Mouse (Mus musculus): ENCODE measurements around the gene Ednra.

DNA sequence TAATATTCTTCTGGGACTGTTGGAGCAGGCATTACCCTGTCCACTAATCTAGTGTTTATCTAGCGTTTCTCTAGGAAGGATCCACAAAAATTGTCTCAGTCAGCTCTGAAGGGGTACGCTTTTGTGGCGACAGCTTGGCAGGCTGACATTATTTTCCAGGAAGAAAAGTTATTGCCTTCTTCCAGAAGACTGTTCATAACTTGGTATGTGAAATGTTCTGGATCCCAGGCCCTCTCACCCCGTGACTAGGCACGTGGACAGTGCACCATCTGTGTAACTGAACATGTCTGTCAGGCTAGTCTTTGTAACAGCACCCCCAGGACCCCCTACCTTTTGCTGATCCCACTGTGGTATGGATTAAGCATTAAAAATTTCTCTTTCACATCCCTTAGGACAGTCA lies 1.1 kb upstream of the Ednra start:
- TF ChIP-seq CTCF (IDR thresholded peaks at IDR 0.05; ENCODE audit: insufficient read depth, low read length) (no peak), POLR2A (IDR thresholded peaks at IDR 0.05; ENCODE audit: borderline replicate concordance, extremely low read depth, low read depth, low read length) (no peak)

Data from lung, adult 2 months (tissue).